Comparison of ENCODE assay signal across 8 mouse cellular contexts in genomic region chr12:3806703-3807547, GRCm38 (mm10). TPM values are rescaled to one million over a fixed set of nuclear protein-coding genes. Genes with fewer than 3 reads are reported as not detected.
DNase-seq lines count a peak whose midpoint lies in the region; ATAC-seq lines count a peak whose summit lies in the region.

No protein-coding gene starts in this region.

- peak overlapping the region; percentile 84 for H3K4me3 ChIP-seq in intestine, embryonic 16.5 days (ENCODE audit: low read length)
- peak overlapping the region; percentile 88 for H3K4me3 ChIP-seq in liver, embryonic 11.5 days (ENCODE audit: low read depth, low read length)

- DNase-seq in spleen, adult 18-20 months, result peak; percentile 66 to 72
- no peak for DNase-seq in spleen, adult 12 weeks (ENCODE audit: low spot score)
- peak; percentile 82 to 84 for DNase-seq in cerebellum, postnatal 14 days
- peak; percentile 62 for DNase-seq in liver, embryonic 11.5 days (ENCODE audit: low spot score)
- peak; percentile 64 for DNase-seq in naive thymus-derived CD4-positive, alpha-beta T cell, adult 2 months (ENCODE audit: low read depth)
- DNase-seq in testis, postnatal 14 days (ENCODE audit: low spot score), result peak; percentile 65

- H3K27me3 ChIP-seq in intestine, embryonic 16.5 days (replicated peaks; ENCODE audit: control insufficient read depth, insufficient read depth, low read length), result no peaks in the 10 kb centered on the region
- peaks cover 36% of the 10 kb centered on the region for H3K27me3 ChIP-seq in liver, embryonic 11.5 days (replicated peaks; ENCODE audit: control insufficient read depth, insufficient read depth, low read length)

- WGBS in intestine, embryonic 16.5 days, result under 1% methylated on average over 97 of the region's 141 CpGs
- under 1% methylated on average over 98 of the region's 141 CpGs for WGBS in liver, embryonic 11.5 days

- peak; percentile 18; the same call in 1 of the 2 replicates for ATAC-seq in granulocyte monocyte progenitor cell, adult 5-6 weeks (replicated peaks; ENCODE audit: poor library complexity, severe bottlenecking)
- peak; percentile 49 for ATAC-seq in intestine, embryonic 16.5 days
- ATAC-seq in liver, embryonic 11.5 days (replicated peaks; ENCODE audit: low FRiP score), result peak; percentile 62

- peak overlapping the region; percentile 97 for H3K27ac ChIP-seq in intestine, embryonic 16.5 days (ENCODE audit: low read length)
- H3K27ac ChIP-seq in liver, embryonic 11.5 days (ENCODE audit: low read depth, low read length), result peak overlapping the region; percentile 88

- H3K9me3 ChIP-seq in intestine, embryonic 16.5 days (ENCODE audit: control insufficient read depth, low read length), result no peaks in the 10 kb centered on the region
- H3K9me3 ChIP-seq in liver, embryonic 11.5 days (ENCODE audit: control insufficient read depth, low read length), result no peaks in the 10 kb centered on the region

- H3K36me3 ChIP-seq in intestine, embryonic 16.5 days (ENCODE audit: control insufficient read depth, insufficient read depth, low read length), result no peaks in the 10 kb centered on the region
- H3K36me3 ChIP-seq in liver, embryonic 11.5 days (ENCODE audit: control insufficient read depth, insufficient read depth, low read length), result no peaks in the 10 kb centered on the region

- peak overlapping the region; percentile 93 for H3K9ac ChIP-seq in intestine, embryonic 16.5 days (ENCODE audit: low read depth, low read length)
- peak overlapping the region; percentile 80 for H3K9ac ChIP-seq in liver, embryonic 11.5 days (ENCODE audit: low read depth, low read length)

- peaks cover 42% of the 10 kb centered on the region for H3K4me1 ChIP-seq in intestine, embryonic 16.5 days (ENCODE audit: control insufficient read depth, insufficient read depth, low read length)
- peaks cover 26% of the 10 kb centered on the region for H3K4me1 ChIP-seq in liver, embryonic 11.5 days (replicated peaks; ENCODE audit: control insufficient read depth, insufficient read depth, low read length)

- H3K4me2 ChIP-seq in intestine, embryonic 16.5 days (ENCODE audit: low read depth, low read length), result peak overlapping the region; percentile 81
- peak overlapping the region; percentile 90 for H3K4me2 ChIP-seq in liver, embryonic 11.5 days

RNA-seq across cellular contexts. Expression of gene Dnmt3a, which starts 1.1 kb away (rescaled TPM):
- total RNA-seq in granulocyte monocyte progenitor cell, adult 5-6 weeks (2014; fragmentation: Nextera tagmentation), result 20.2 and 33.6 TPM in 2 replicates
- 21.7 and 22.9 TPM in 2 replicates for total RNA-seq in granulocyte monocyte progenitor cell, adult 5-6 weeks (2017)
- polyA plus RNA-seq in intestine, embryonic 16.5 days (2015; fragmentation: Nextera tagmentation; extraction: Ambion mirVana), result 52.8 and 53.8 TPM in 2 replicates
- polyA plus RNA-seq in liver, embryonic 11.5 days (2014; fragmentation: Nextera tagmentation; extraction: Ambion mirVana), result 73.2 and 73.3 TPM in 2 replicates
